Mouse (Mus musculus): ENCODE measurements around the gene Dvl1. TPM values are rescaled to one million over a fixed set of nuclear protein-coding genes. Genes with fewer than 3 reads are reported as not detected.
A peak's percentile ranks its signal among the peaks of the same experiment; 100 is the strongest.

The Dvl1 gene
- polyA plus RNA-seq, 1 experiment: 128 TPM

DNA sequence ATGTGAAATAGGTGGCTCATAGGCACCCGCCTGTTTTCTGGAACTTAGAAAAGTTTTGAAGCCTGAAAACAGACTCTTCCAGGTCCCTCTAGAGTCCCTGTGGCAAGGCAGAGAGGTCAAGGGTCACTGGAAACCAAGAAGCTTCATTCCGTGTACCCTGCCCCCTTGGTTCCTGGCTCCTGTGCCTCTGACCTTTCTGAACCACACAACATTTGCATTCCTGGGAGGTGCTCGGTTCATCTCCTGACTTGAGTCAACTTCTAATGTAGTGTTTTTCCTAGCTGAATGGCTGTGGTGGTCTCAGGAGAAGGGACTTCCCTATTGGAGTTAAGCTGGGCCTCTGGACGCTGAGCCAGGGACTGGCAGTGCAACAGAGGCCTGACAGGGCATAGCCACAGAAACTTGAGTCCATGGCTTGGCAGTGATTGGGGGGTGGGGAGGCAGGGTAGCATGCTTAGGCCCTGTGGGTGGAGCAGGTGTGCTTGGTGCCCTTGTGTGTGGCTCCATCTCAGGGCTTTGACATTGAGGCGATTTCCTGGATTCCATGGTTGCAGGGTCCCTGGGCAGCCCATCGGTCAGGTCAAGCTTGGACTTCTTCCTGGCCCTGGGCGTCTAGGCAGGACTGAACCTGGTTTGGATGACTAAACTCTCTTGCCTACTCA is 1.4 kb downstream of the Dvl1 start:
- DNase-seq: no peak
- peak overlapping the region; percentile 3 for H3K4me3 ChIP-seq (replicated peaks; ENCODE audit: extremely low read depth, low read depth, low read length)
- TF ChIP-seq POLR2A (IDR thresholded peaks at IDR 0.05; ENCODE audit: borderline replicate concordance, extremely low read depth, low read depth, low read length) (no peak), CTCF (IDR thresholded peaks at IDR 0.05; ENCODE audit: insufficient read depth, low read length) (no peak)
- H3K4me1 ChIP-seq (ENCODE audit: control insufficient read depth, insufficient read depth, low read length): peaks cover 19% of the 10 kb centered on the region
- 56% methylated on average over 7 of the region's 7 CpGs for WGBS

DNA sequence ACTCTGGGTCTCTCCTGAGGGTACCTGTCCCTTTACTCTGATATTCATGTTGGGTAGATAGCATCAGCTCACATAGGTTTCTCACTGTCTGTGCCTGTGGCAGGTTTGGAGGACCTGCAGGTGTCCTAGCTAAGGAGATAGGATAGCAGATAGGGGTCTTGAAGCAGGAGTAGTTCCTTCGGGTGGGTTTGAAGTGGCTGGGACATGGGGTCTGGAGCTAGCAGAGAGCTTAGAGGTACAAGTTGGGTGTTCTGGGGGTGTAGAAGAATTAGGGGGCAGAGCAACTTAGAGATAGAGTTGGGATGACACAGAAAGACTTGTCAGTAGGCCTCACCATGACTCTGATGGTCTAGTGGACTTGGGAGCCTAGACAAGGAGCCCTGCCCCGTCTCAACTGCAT is 2.2 kb downstream of the Dvl1 start:
- no peak for DNase-seq
- WGBS: 84% methylated on average over 2 of the region's 2 CpGs

DNA sequence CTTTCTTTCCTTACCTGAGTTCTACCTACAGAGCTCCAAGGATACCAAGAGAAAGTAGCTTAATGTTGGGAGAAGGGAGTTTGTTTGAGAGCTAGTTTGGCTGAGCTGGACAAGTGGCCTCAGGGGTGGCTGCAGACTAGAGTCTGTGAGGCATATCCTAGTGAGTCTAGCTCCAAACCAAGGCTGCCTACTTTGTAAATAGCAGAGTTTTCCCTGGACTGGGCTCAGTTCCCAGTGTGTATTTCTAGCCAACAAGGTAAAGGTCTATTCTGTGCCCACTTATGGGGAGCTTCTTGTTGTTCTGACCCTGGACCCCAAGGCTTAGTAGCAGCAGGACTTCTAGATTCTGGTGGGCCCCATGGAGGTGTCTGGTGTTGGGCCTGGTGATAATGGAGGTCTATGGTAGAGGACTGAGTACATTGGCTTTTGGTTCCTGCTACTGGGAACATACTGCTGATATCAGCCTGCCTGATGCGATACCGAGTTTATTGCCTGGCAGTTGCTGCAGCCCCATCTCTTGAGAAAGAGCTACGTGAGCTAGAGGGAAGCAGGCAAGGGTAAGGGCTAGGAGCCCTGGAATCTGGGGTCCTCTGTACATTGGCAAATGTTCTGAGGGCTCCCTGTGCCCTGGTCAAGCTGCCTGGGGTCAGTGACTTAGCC is 2.7 kb downstream of the Dvl1 start:
- peaks cover 19% of the 10 kb centered on the region for H3K4me1 ChIP-seq (ENCODE audit: control insufficient read depth, insufficient read depth, low read length)
- 85% methylated on average over 3 of the region's 3 CpGs for WGBS
- no peak for DNase-seq
- TF ChIP-seq CTCF (IDR thresholded peaks at IDR 0.05; ENCODE audit: insufficient read depth, low read length) (no peak), POLR2A (IDR thresholded peaks at IDR 0.05; ENCODE audit: borderline replicate concordance, extremely low read depth, low read depth, low read length) (no peak)
- H3K4me3 ChIP-seq (replicated peaks; ENCODE audit: extremely low read depth, low read depth, low read length): no peak overlapping the region

More for the DNA sequence above, 2.2 kb downstream of the Dvl1 start:
- TF ChIP-seq CTCF (IDR thresholded peaks at IDR 0.05; ENCODE audit: insufficient read depth, low read length): no peak
- TF ChIP-seq POLR2A (IDR thresholded peaks at IDR 0.05; ENCODE audit: borderline replicate concordance, extremely low read depth, low read depth, low read length): no peak
- H3K4me1 ChIP-seq (ENCODE audit: control insufficient read depth, insufficient read depth, low read length): peaks cover 19% of the 10 kb centered on the region
- no peak overlapping the region for H3K4me3 ChIP-seq (replicated peaks; ENCODE audit: extremely low read depth, low read depth, low read length)

GRCm38 (mm10) chr4:155851368-155851767 is 4.2 kb downstream of the Dvl1 start:
- Histone ChIP-seq H3K4me1 (ENCODE audit: control insufficient read depth, insufficient read depth, low read length) (peaks cover 19% of the 10 kb centered on the region), H3K4me3 (replicated peaks; ENCODE audit: extremely low read depth, low read depth, low read length) (no peak overlapping the region)
- TF ChIP-seq POLR2A (IDR thresholded peaks at IDR 0.05; ENCODE audit: borderline replicate concordance, extremely low read depth, low read depth, low read length): no peak
- TF ChIP-seq CTCF (IDR thresholded peaks at IDR 0.05; ENCODE audit: insufficient read depth, low read length): no peak
- DNase-seq: no peak
- 85% methylated on average over 3 of the region's 3 CpGs for WGBS

DNA sequence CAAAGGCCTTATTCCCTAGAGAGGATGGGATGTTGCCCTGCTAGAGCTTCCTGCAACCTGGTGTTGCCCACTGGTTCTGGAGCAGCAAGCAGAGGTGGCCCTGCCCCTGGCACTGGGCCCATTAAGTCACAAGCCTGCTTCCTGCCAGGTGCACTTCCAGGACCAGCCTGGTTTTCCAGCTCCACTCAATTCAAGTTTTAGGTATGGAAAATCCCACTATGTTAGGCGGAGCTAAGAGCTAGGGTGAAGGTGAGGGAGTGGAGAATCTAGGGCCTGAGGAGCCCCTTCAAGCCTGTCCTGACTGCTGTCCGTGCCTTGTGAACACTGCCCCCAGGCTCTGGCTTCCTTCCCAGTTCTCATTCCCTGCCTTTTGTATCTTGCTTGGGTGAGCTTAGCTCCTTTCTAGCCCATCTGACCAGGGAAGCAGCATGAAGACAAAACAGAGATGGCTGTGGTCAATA is 4.8 kb downstream of the Dvl1 start:
- 49% methylated on average over 2 of the region's 2 CpGs for WGBS
- DNase-seq: peak; percentile 23
- TF ChIP-seq CTCF (IDR thresholded peaks at IDR 0.05; ENCODE audit: insufficient read depth, low read length): no peak
- no peak for TF ChIP-seq POLR2A (IDR thresholded peaks at IDR 0.05; ENCODE audit: borderline replicate concordance, extremely low read depth, low read depth, low read length)
- H3K4me3 ChIP-seq (replicated peaks; ENCODE audit: extremely low read depth, low read depth, low read length): no peak overlapping the region
- H3K4me1 ChIP-seq (ENCODE audit: control insufficient read depth, insufficient read depth, low read length): peaks cover 14% of the 10 kb centered on the region

- 92% methylated on average over 9 of the region's 9 CpGs for WGBS
- H3K4me1 ChIP-seq (ENCODE audit: control insufficient read depth, insufficient read depth, low read length): peaks cover 10% of the 10 kb centered on the region; the same call in 1 of the 2 replicates
- DNase-seq: no peak
- H3K4me3 ChIP-seq (replicated peaks; ENCODE audit: extremely low read depth, low read depth, low read length): no peak overlapping the region
- TF ChIP-seq POLR2A (IDR thresholded peaks at IDR 0.05; ENCODE audit: borderline replicate concordance, extremely low read depth, low read depth, low read length): no peak
- TF ChIP-seq CTCF (IDR thresholded peaks at IDR 0.05; ENCODE audit: insufficient read depth, low read length): no peak
These were observed 6.2 kb downstream of the Dvl1 start for GRCm38 (mm10) chr4:155853421-155853820.

DNA sequence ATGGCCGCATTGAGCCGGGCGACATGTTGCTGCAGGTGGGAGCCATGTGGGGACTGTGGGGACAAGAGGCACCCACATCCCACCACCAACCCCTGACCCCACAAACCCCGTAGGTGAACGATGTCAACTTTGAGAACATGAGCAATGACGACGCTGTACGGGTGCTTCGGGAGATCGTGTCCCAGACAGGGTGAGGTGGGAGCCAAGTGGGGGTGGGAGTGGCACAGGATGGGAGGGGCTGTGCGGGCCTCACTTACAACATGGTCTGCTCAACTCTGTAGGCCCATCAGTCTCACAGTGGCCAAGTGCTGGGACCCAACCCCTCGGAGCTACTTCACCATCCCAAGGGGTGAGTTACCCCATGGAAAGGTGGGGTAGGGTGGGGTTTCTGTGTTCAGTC is 7.8 kb downstream of the Dvl1 start:
- 0 out of 2 replicates have a peak, but pooled peaks cover 4% of the 10 kb centered on the region for H3K4me1 ChIP-seq (ENCODE audit: control insufficient read depth, insufficient read depth, low read length)
- DNase-seq: no peak
- no peak overlapping the region for H3K4me3 ChIP-seq (replicated peaks; ENCODE audit: extremely low read depth, low read depth, low read length)
- 93% methylated on average over 12 of the region's 12 CpGs for WGBS
- TF ChIP-seq POLR2A (IDR thresholded peaks at IDR 0.05; ENCODE audit: borderline replicate concordance, extremely low read depth, low read depth, low read length) (peak; percentile 15; the same call in 1 of the 2 replicates), CTCF (IDR thresholded peaks at IDR 0.05; ENCODE audit: insufficient read depth, low read length) (no peak)

DNA sequence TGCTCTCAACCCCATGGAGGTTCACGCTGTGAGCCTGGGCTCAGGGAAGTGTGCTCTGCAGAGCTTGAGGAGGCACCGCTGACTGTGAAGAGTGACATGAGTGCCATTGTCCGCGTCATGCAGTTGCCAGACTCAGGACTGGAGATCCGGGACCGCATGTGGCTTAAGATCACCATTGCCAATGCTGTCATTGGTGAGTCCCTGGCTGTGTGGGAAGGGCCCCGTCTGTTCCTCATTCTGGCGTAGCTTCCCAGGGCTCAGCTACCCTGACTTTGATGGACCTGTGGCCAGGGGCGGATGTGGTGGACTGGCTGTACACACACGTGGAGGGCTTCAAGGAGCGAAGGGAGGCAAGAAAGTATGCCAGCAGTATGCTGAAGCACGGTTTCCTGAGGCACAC is 8.9 kb downstream of the Dvl1 start:
- 92% methylated on average over 12 of the region's 12 CpGs for WGBS
- TF ChIP-seq POLR2A (IDR thresholded peaks at IDR 0.05; ENCODE audit: borderline replicate concordance, extremely low read depth, low read depth, low read length) (no peak), CTCF (IDR thresholded peaks at IDR 0.05; ENCODE audit: insufficient read depth, low read length) (no peak)
- no peak for DNase-seq
- Histone ChIP-seq H3K4me1 (ENCODE audit: control insufficient read depth, insufficient read depth, low read length) (0 out of 2 replicates have a peak, but pooled peaks cover 4% of the 10 kb centered on the region), H3K4me3 (replicated peaks; ENCODE audit: extremely low read depth, low read depth, low read length) (no peak overlapping the region)

DNA sequence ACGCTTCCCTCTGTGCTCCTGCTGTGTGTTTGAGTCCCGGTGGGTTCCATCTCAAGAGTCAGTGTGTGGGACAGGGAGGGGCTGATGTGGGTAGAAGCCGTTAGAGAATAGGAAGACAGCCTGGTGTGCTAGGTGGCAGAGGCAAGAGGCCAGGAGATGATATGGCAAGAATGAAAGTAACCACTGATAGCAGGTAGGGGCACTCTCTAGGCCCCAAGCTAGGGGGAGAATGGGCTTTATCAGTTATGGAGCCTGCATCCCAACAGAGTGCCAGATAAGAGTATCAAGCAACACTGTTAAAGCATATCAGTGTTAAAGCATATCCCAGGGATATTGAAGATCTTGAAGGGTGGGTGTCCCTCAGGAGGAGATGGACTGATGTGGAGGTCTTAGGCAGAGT is 9.7 kb downstream of the Dvl1 start:
- WGBS: 84% methylated on average over 3 of the region's 3 CpGs
- TF ChIP-seq POLR2A (IDR thresholded peaks at IDR 0.05; ENCODE audit: borderline replicate concordance, extremely low read depth, low read depth, low read length) (no peak), CTCF (IDR thresholded peaks at IDR 0.05; ENCODE audit: insufficient read depth, low read length) (no peak)
- Histone ChIP-seq H3K4me1 (ENCODE audit: control insufficient read depth, insufficient read depth, low read length) (0 out of 2 replicates have a peak, but pooled peaks cover 2% of the 10 kb centered on the region), H3K4me3 (replicated peaks; ENCODE audit: extremely low read depth, low read depth, low read length) (no peak overlapping the region)
- DNase-seq: no peak

DNA sequence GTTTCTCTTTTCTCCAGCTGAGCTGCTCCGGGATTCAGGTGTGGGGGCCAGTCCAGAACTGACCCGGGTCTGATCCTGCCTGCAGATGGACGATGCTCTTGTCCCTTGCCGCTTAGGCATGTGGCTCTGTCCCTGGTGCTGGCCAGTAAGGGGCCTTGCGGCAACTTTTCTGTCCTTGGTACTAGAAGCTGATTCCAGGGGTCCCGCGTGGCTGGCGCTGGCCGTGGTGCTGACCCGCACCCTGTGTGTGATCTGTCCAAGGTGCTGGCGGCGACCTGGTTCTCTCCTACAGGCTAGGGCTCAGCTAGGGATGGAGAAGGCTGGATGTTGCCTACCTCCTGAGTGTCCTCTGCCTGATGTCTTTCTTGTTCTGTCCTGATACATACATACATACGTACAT is 12.1 kb downstream of the Dvl1 start:
- TF ChIP-seq CTCF (IDR thresholded peaks at IDR 0.05; ENCODE audit: insufficient read depth, low read length) (no peak), POLR2A (IDR thresholded peaks at IDR 0.05; ENCODE audit: borderline replicate concordance, extremely low read depth, low read depth, low read length) (no peak)
- DNase-seq: no peak
- Histone ChIP-seq H3K4me3 (replicated peaks; ENCODE audit: extremely low read depth, low read depth, low read length) (no peak overlapping the region), H3K4me1 (ENCODE audit: control insufficient read depth, insufficient read depth, low read length) (no peaks in the 10 kb centered on the region)
- 32% methylated on average over 13 of the region's 13 CpGs for WGBS
